Mouse (Mus musculus): Measurements from ENCODE around the gene Gm28038. TPM values are rescaled to one million over a fixed set of nuclear protein-coding genes. Genes with fewer than 3 reads are reported as not detected.

Gene Gm28038
- polyA plus RNA-seq, 1 experiment from 2014 or later = not detected

DNA sequence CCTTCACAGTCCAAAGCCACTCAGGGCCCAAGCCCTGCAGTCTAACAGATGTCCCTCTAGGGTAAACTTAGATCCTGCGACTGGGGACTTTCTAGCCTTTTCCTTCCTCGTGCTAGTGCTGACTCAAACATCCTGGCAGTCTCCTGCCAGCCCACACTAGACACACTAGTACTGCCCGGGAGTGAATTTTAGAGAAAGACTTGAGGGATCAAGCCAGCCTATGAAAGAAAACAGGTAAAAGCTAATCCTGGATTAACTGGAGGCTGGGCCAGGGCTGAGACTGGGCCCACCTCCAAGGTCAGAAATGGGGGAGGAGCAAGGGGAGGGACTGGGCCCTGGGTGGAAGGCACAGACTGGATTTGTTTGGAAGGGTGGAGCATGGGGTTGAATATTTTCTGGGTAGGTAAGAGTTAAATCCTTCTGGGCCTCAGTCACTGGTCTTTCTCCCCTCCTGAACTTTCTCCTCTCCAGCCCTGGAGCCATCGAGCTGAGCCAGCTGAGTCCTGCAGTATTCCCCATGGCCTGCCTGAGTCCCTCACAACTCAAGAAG lies 14.4 kb upstream of the Gm28038 start:
- H3K27me3 ChIP-seq = no peaks in the 10 kb centered on the region
- H3K36me3 ChIP-seq = peaks cover 32% of the 10 kb centered on the region
- H3K9ac ChIP-seq = peak overlapping the region; percentile 7; the same call in 1 of the 2 replicates
- peaks cover 48% of the 10 kb centered on the region for H3K4me1 ChIP-seq (replicated peaks)
- H3K4me2 ChIP-seq = peak overlapping the region; percentile 32
- H3K27ac ChIP-seq = peak overlapping the region; percentile 78
- no peaks in the 10 kb centered on the region for H3K9me3 ChIP-seq (replicated peaks)
- WGBS (ENCODE audit: insufficient replicate concordance) = 42% methylated on average over 4 of the region's 4 CpGs
- H3K4me3 ChIP-seq (replicated peaks) = peak overlapping the region; percentile 23
- ATAC-seq (ENCODE audit: low read depth) (peak; percentile 68), DNase-seq (peak; percentile 13)

DNA sequence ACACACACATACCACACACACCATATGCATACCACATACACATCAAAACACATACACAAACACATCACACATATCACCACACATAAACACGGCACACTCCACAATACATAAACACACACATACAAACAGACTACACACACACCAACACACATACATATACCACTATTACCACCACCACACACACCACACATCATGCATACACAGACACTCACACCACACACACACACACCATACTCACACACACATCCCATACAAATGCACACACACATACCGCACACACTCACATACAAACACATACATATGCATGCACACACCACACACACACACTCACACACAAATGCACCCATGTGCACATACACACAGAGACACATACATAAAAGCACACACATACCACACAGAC lies 13.4 kb upstream of the Gm28038 start:
- DNase-seq (no peak), ATAC-seq (ENCODE audit: low read depth) (no peak)
- Histone ChIP-seq H3K4me3 (replicated peaks) (0 out of 2 replicates have a peak overlapping the region, but pooled peaks have one; percentile 23), H3K4me2 (peak overlapping the region; percentile 32; the same call in 1 of the 2 replicates), H3K36me3 (peaks cover 22% of the 10 kb centered on the region), H3K27me3 (no peaks in the 10 kb centered on the region), H3K4me1 (replicated peaks) (peaks cover 48% of the 10 kb centered on the region), H3K9me3 (replicated peaks) (no peaks in the 10 kb centered on the region), H3K9ac (no peak overlapping the region), H3K27ac (peak overlapping the region; percentile 78; the same call in 1 of the 2 replicates)
- 98% methylated on average over 2 of the region's 2 CpGs for WGBS (ENCODE audit: insufficient replicate concordance)

DNA sequence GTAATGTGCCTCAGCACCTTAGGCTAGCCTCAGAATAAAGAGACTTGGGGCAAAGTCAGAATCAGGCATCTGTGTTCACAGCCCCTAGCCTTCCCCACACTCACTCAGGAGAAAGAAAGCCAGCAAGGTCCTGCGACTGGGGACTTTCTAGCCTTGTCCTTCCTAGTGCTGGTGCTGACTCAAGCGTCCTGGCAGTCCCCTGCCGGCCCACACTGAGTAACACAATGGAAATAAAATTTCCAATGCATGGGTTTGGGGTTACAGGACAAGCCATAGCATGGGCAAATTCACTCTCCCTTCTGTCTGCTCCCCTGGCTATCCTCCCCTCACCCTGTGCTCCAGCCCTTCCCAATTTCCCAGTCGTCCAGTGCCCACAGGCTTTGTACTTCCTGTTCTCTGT lies 12.5 kb upstream of the Gm28038 start:
- Histone ChIP-seq H3K9ac (0 out of 2 replicates have a peak overlapping the region, but pooled peaks have one; percentile 1), H3K4me1 (replicated peaks) (peaks cover 45% of the 10 kb centered on the region), H3K4me2 (no peak overlapping the region), H3K27me3 (no peaks in the 10 kb centered on the region), H3K4me3 (replicated peaks) (no peak overlapping the region), H3K27ac (no peak overlapping the region), H3K9me3 (replicated peaks) (no peaks in the 10 kb centered on the region), H3K36me3 (peaks cover 14% of the 10 kb centered on the region)
- no peak for ATAC-seq (ENCODE audit: low read depth)
- WGBS (ENCODE audit: insufficient replicate concordance) = 51% methylated on average over 4 of the region's 4 CpGs
- no peak for DNase-seq

DNA sequence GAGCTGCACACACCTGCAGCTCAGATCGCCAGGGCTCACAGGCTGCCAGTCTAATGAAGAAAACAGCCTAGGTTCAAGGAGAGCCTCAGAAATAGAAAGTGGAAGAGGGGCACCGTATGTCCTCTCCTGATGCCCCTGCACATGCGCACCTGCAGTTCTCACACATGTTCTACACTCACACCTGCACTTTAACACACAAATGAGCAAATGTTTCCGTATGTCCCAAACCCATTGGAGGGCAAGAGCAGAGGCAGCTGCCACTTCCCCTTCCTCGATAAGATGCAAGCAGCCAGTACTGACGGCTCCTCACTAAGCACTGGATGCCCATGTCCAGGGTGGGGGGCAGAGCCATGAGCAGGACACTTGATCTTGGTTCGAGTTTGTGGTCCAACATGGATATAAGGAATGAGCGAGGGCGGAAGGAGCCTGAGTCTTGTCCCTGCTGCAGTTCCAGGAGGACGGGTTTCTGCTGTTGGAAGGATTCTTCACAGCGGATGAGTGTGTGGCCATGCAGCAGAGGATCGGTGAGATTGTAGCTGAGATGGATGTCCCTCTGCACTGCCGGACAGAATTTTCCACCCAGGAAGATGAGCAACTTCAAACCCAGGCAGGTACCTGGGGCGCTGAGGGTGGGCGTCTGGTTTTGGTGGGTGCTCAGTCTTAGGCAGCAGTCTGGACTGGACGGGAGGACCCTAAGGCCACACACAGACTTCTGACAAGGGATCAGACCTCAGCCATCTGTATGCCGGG lies 11.4 kb upstream of the Gm28038 start:
- Histone ChIP-seq H3K36me3 (peaks cover 4% of the 10 kb centered on the region), H3K27ac (peak overlapping the region; percentile 13; the same call in 1 of the 2 replicates), H3K4me3 (replicated peaks) (no peak overlapping the region), H3K9ac (no peak overlapping the region), H3K9me3 (replicated peaks) (no peaks in the 10 kb centered on the region), H3K27me3 (no peaks in the 10 kb centered on the region), H3K4me1 (replicated peaks) (peaks cover 45% of the 10 kb centered on the region), H3K4me2 (no peak overlapping the region)
- WGBS (ENCODE audit: insufficient replicate concordance) = 63% methylated on average over 17 of the region's 17 CpGs
- DNase-seq = no peak
- no peak for ATAC-seq (ENCODE audit: low read depth)

DNA sequence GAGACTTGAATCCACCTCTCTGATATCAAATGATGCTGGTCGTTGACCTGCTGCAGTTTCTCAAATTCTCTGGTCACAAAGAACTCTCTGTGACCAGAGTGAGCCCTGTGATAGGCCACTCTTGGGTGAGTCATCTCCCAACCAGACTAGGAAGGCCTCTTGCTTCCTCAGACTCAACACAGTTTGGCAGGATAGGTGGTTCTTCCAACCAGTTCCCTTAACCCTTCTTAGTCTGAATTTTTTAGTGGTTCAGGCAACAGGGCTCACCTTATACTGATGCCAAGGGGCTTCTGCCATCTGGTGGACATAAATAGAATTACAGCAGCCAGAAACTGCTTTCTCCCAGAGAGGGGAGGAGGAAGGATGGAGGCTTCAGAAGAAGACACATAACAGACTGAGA lies 10.7 kb upstream of the Gm28038 start:
- no peaks in the 10 kb centered on the region for H3K9me3 ChIP-seq (replicated peaks)
- H3K4me1 ChIP-seq (replicated peaks) = peaks cover 42% of the 10 kb centered on the region
- ATAC-seq (ENCODE audit: low read depth) (peak; percentile 29), DNase-seq (peak; percentile 44)
- no peaks in the 10 kb centered on the region for H3K27me3 ChIP-seq
- no peak overlapping the region for H3K27ac ChIP-seq
- H3K9ac ChIP-seq = no peak overlapping the region
- H3K4me3 ChIP-seq (replicated peaks) = no peak overlapping the region
- 14% methylated on average over 1 of the region's 1 CpGs for WGBS (ENCODE audit: insufficient replicate concordance)
- H3K4me2 ChIP-seq = no peak overlapping the region
- no peaks in the 10 kb centered on the region for H3K36me3 ChIP-seq

DNA sequence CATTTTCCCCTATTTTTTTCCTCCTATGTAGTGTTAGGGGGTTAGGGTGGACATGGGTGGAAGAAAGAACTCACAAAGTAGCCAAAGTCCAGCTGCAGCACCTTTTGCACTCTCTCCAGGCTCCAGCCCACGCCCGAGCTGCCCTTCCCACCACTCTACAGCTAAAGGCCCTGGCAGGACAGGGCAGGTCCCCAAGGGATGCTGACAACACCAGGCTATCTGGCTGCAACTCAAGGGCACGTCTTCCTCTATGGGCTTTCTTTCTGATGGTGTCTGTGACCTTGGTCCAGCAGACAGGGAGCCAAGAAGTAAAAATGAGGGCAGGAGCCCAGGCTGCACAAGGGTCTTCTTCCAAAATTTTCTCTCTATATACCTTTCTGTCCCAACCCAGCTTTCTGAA lies 808 bp downstream of the Gm28038 start:
- WGBS (ENCODE audit: insufficient replicate concordance) = 54% methylated on average over 3 of the region's 3 CpGs
- no peak for ATAC-seq (ENCODE audit: low read depth)
- H3K9ac ChIP-seq = no peak overlapping the region
- no peak overlapping the region for H3K4me2 ChIP-seq
- H3K36me3 ChIP-seq = 0 out of 2 replicates have a peak, but pooled peaks cover 7% of the 10 kb centered on the region
- DNase-seq = no peak
- no peak overlapping the region for H3K4me3 ChIP-seq (replicated peaks)
- peaks cover 19% of the 10 kb centered on the region for H3K4me1 ChIP-seq (replicated peaks)
- H3K9me3 ChIP-seq (replicated peaks) = no peaks in the 10 kb centered on the region
- H3K27ac ChIP-seq = no peak overlapping the region
- H3K27me3 ChIP-seq = no peaks in the 10 kb centered on the region

DNA sequence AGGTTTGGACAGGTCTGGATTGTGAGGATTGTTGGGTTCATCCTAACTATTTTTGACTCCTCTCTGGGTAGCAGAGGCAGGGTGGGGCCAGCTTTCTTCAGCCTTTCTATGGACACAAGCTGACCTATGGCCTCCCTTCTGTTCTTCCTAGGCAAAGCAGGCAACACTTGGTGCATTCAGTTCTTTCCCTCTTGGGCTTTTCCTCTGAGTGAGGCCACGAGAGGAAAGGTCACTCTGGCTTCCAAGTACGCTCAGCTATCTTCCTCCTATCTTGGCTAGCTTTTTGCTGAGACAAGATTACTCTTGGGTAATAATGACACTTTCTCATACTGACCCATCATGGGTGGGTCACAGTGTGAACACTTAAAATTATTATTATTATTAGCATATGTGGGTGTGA lies 2.4 kb downstream of the Gm28038 start:
- WGBS (ENCODE audit: insufficient replicate concordance) = 79% methylated on average over 2 of the region's 2 CpGs
- no peak for ATAC-seq (ENCODE audit: low read depth)
- DNase-seq = no peak

DNA sequence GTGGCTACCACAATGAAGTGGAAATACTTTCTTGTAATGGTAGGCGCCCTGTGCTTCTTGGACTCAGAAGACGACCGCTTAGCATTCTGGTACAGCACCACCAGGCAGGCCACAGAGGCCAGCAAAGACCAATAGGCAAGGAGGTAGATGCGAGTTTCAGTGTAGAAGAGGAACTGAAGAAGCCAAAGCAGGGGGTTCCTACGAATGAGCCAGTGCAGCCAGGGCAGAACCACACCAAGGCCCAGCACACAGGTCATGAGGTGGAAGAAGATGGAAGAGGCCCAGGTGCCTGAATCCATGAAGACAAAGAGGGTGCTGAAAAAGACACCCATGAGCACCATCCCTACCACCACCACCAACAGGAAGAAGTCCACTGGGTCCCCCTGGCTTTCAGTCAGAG lies 4.2 kb downstream of the Gm28038 start:
- Histone ChIP-seq H3K4me3 (replicated peaks) (peak overlapping the region; percentile 90), H3K36me3 (0 out of 2 replicates have a peak, but pooled peaks cover 3% of the 10 kb centered on the region), H3K9ac (peak overlapping the region; percentile 89; the same call in 1 of the 2 replicates), H3K9me3 (replicated peaks) (no peaks in the 10 kb centered on the region), H3K4me1 (replicated peaks) (peaks cover 38% of the 10 kb centered on the region), H3K27me3 (no peaks in the 10 kb centered on the region), H3K27ac (no peak overlapping the region), H3K4me2 (peak overlapping the region; percentile 96)
- DNase-seq = no peak
- 67% methylated on average over 5 of the region's 5 CpGs for WGBS (ENCODE audit: insufficient replicate concordance)
- ATAC-seq (ENCODE audit: low read depth) = no peak

More for the DNA sequence above, 2.4 kb downstream of the Gm28038 start:
- Histone ChIP-seq H3K9me3 (replicated peaks) (no peaks in the 10 kb centered on the region), H3K9ac (no peak overlapping the region), H3K4me3 (replicated peaks) (no peak overlapping the region), H3K4me1 (replicated peaks) (peaks cover 32% of the 10 kb centered on the region), H3K4me2 (no peak overlapping the region), H3K27ac (no peak overlapping the region), H3K36me3 (0 out of 2 replicates have a peak, but pooled peaks cover 3% of the 10 kb centered on the region), H3K27me3 (no peaks in the 10 kb centered on the region)

DNA sequence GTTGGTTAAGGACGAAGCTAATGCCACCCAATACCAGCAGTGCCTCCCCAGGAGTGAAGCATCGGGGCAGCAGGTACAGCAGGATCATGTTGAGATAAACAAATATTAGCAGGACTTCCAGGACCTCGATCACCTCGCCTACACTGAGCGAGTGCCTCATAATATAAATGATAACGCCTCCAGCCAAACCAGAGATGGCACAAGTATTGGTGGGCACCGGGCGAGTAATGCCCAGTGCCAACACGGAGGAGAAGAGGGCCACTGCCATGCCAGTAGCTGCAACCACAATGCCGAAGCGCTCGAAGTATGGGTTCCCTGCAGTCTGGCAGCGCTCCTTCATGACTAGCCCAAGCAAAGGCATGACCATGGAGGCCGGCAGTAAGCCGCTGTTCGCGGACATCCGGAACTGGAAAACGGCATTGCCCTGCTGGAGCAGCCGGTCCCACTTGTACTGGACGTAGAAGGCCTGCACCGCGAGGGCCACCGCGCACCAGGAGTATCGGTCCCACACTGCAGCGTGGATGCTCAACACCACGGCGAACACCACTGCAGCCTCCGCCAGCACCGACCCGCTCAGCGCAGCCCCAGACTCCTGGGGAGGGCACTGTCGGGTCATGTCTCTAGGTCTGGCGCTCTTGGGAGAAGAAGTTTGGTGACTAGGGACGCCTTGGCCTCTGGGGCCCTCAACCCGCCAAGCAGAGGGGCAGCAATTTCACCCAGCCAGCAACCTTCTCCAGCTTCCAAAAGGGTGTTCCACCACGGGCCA lies 4.8 kb downstream of the Gm28038 start:
- DNase-seq (no peak), ATAC-seq (ENCODE audit: low read depth) (peak; percentile 62)
- peak overlapping the region; percentile 89 for H3K9ac ChIP-seq
- H3K27me3 ChIP-seq = no peaks in the 10 kb centered on the region
- no peaks in the 10 kb centered on the region for H3K9me3 ChIP-seq (replicated peaks)
- H3K4me1 ChIP-seq (replicated peaks) = peaks cover 40% of the 10 kb centered on the region
- peak overlapping the region; percentile 47; the same call in 1 of the 2 replicates for H3K27ac ChIP-seq
- peaks cover 9% of the 10 kb centered on the region; the same call in 1 of the 2 replicates for H3K36me3 ChIP-seq
- WGBS (ENCODE audit: insufficient replicate concordance) = 9% methylated on average over 38 of the region's 38 CpGs
- peak overlapping the region; percentile 90 for H3K4me3 ChIP-seq (replicated peaks)
- peak overlapping the region; percentile 96 for H3K4me2 ChIP-seq

DNA sequence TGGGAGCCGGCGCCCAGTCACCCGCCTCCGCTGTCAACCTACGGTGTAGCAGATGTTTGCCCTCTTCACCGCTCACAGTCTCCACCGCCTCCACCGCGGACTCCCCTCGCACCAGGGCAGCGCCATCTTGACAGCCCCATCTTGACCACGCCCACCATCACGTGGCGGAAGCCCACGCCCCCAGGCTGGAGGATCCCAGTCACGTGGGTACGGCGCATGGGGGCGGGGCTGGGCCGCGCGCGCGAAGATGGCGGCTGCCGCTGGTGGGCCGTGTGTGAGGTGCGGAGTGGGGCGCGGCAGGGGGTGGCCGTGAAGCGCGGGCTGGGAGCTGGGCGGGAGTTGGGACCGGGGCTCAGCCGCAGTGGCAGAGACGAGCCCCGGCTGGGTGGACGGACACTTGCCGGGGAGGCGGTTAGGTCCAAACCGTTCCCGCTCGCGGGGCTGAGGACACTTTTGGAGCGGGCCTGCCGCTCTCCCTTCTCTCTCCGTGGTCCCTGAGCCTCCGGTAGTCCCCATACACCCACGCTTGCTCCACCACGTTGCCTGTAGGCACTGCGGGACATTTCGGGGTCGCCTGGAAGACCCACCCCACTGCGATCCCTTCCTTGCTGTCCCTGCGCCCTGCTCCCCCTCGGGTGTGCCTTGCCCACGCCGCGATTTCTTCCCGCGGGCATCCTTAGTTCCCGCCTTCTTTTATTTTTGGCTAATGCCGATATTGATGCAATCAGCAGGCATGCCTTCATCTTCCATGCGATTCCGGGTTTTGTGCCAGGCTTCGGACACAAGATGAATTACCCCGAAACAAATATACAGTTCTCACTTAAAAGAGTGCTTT lies 5.6 kb downstream of the Gm28038 start, which contains the start of the genes Dolk and Nup188:
TSS of gene Dolk (minus strand) at position 143 of the 835 bp plus-strand sequence.
TSS of gene Nup188 (plus strand) at position 206 of the 835 bp plus-strand sequence.
- ATAC-seq (ENCODE audit: low read depth) (peak; percentile 86), DNase-seq (peak; percentile 96)
- Histone ChIP-seq H3K27me3 (no peaks in the 10 kb centered on the region), H3K36me3 (peaks cover 11% of the 10 kb centered on the region; the same call in 1 of the 2 replicates), H3K27ac (peak within 1 kb of the TSS; percentile 84), H3K9me3 (replicated peaks) (no peaks in the 10 kb centered on the region), H3K9ac (peak within 1 kb of the TSS; percentile 89), H3K4me3 (replicated peaks) (peak within 1 kb of the TSS; percentile 90), H3K4me1 (replicated peaks) (peaks cover 43% of the 10 kb centered on the region), H3K4me2 (peak within 1 kb of the TSS; percentile 96)
- under 1% methylated on average over 63 of the region's 68 CpGs for WGBS (ENCODE audit: insufficient replicate concordance)

All from liver, embryonic 13.5 days (tissue).